Mouse (Mus musculus) limb, embryonic 14.5 days (tissue): ENCODE measurements around the gene Naa15. TPM values are rescaled to one million over a fixed set of nuclear protein-coding genes. Genes with fewer than 3 reads are reported as not detected.

ENCODE experiments used
- ATAC-seq: fragments of 200-750 bp; cut with Nextera tagmentation; 2 replicates; pipeline ENCODE4 v1.8.0; 2017; ENCODE audit warnings: low read depth, moderate number of reproducible peaks, moderate TSS enrichment; ENCODE audit not compliant: low FRiP score
- DNase-seq: peaks from one replicate; pipeline ENCODE4 v3.0.0-alpha.2; 2015; ENCODE audit warnings: low spot score
- H3K27ac ChIP-seq: fragments of 300-500 bp; sonication (generic); replicated peaks from 2 replicates; pipeline ENCODE4 v1.5.1; 2014; ENCODE audit warnings: low read depth, mild to moderate bottlenecking, low read length, moderate library complexity, mixed read lengths
- H3K27me3 ChIP-seq: fragments of 300-500 bp; sonication (generic); 2 replicates; pipeline ENCODE4 v1.6.1; 2014; ENCODE audit warnings: low read length, mixed read lengths; ENCODE audit not compliant: control insufficient read depth, insufficient read depth
- H3K36me3 ChIP-seq: fragments of 300-500 bp; sonication (generic); 2 replicates; pipeline ENCODE4 v1.6.1; 2014; ENCODE audit warnings: mild to moderate bottlenecking, low read length, moderate library complexity, mixed read lengths; ENCODE audit not compliant: control insufficient read depth, insufficient read depth
- H3K4me1 ChIP-seq: fragments of 300-500 bp; sonication (generic); 2 replicates; pipeline ENCODE4 v1.6.1; 2014; ENCODE audit warnings: antibody characterized with exemption, low read length, mixed read lengths; ENCODE audit not compliant: control insufficient read depth, insufficient read depth
- H3K4me2 ChIP-seq: fragments of 300-500 bp; sonication (generic); replicated peaks from 2 replicates; pipeline ENCODE4 v1.6.1; 2014; ENCODE audit warnings: low read depth, mild to moderate bottlenecking, low read length, moderate library complexity; ENCODE audit not compliant: severe bottlenecking
- H3K4me3 ChIP-seq: fragments of 300-500 bp; sonication (generic); replicated peaks from 2 replicates; pipeline ENCODE4 v1.5.1; 2014; ENCODE audit warnings: low read length
- H3K9ac ChIP-seq: fragments of 300-500 bp; sonication (generic); 2 replicates; pipeline ENCODE4 v1.6.1; 2014; ENCODE audit warnings: mild to moderate bottlenecking, low read depth, low read length, moderate library complexity; ENCODE audit not compliant: severe bottlenecking
- H3K9me3 ChIP-seq: fragments of 300-500 bp; sonication (generic); 2 replicates; pipeline ENCODE4 v1.6.1; 2016; ENCODE audit warnings: low read length; ENCODE audit not compliant: control insufficient read depth
- POLR2A ChIP-seq: fragments of 200-500 bp; IDR thresholded peaks from 2 replicates; pipeline ENCODE4 v1.8.0; 2012; ENCODE audit warnings: inconsistent platforms, mild to moderate bottlenecking, moderate library complexity, borderline replicate concordance; ENCODE audit not compliant: insufficient read depth, insufficient read length; ENCODE audit errors: extremely low read depth
- WGBS: fragments of 180-500 bp; shearing (Covaris S2); extraction: QIAGEN DNeasy Blood & Tissue Kit; methylation state at CpG from one replicate; pipeline ENCODE4 v1.1.7; 2014; 5-methylcytosine and 5-hydroxymethylcytosine counted together
- polyA plus RNA-seq, 2 experiments: library from polyadenylated mRNA; depleted of rRNA in 1 of 2; stranded (reverse) in 1 of 2; unstranded in 1 of 2; fragments of >200 nt; fragmentation: Nextera tagmentation in 1 of 2; extraction: Ambion mirVana in 1 of 2; gene quantifications; 2 replicates each; pipeline versions ENCODE4 v1.2.1 to v1.2.3; 2012 to 2014

The Naa15 gene
- polyA plus RNA-seq, 2 experiments = 26.9 to 37.4 TPM

GRCm38 (mm10) chr3:51521262-51521661 is 106.3 kb downstream of the Naa15 start:
- Histone ChIP-seq H3K4me1 (no peaks in the 10 kb centered on the region), H3K36me3 (peaks cover 74% of the 10 kb centered on the region), H3K9me3 (no peaks in the 10 kb centered on the region), H3K4me3 (no peak overlapping the region), H3K4me2 (no peak overlapping the region), H3K9ac (no peak overlapping the region), H3K27ac (no peak overlapping the region), H3K27me3 (no peaks in the 10 kb centered on the region)
- no peak for ATAC-seq
- TF ChIP-seq POLR2A = no peak
- WGBS = 93% methylated on average over 14 of the region's 14 CpGs
- no peak for DNase-seq

- H3K36me3 ChIP-seq = peaks cover 82% of the 10 kb centered on the region
- DNase-seq (no peak), ATAC-seq (no peak)
- H3K9ac ChIP-seq = no peak overlapping the region
- 85% methylated on average over 16 of the region's 16 CpGs for WGBS
- H3K9me3 ChIP-seq = no peaks in the 10 kb centered on the region
- H3K4me3 ChIP-seq = no peak overlapping the region
- H3K4me2 ChIP-seq = no peak overlapping the region
- no peaks in the 10 kb centered on the region for H3K4me1 ChIP-seq
- H3K27ac ChIP-seq = no peak overlapping the region
- TF ChIP-seq POLR2A = no peak
- no peaks in the 10 kb centered on the region for H3K27me3 ChIP-seq
These were observed 110.3 kb downstream of the Naa15 start for GRCm38 (mm10) chr3:51525186-51525785.

Other genes with a start within 250 kb of the Naa15 start
- gene Noct, start 190.7 kb upstream of the Naa15 start, polyA plus RNA-seq (2012; rRNA removed) = 18.0 and 23.3 TPM in 2 replicates
- 10.0 and 11.7 TPM in 2 replicates for gene Noct, start 190.7 kb upstream of the Naa15 start, polyA plus RNA-seq (2014; fragmentation: Nextera tagmentation; extraction: Ambion mirVana)
- 60.8 and 61.4 TPM in 2 replicates for gene Elf2, start 74.5 kb upstream of the Naa15 start, polyA plus RNA-seq (2012; rRNA removed)
- 59.3 and 64.0 TPM in 2 replicates for gene Elf2, start 74.5 kb upstream of the Naa15 start, polyA plus RNA-seq (2014; fragmentation: Nextera tagmentation; extraction: Ambion mirVana)
- 3.1 TPM in 2 replicates for gene Mgarp, start 18.4 kb upstream of the Naa15 start, polyA plus RNA-seq (2012; rRNA removed)
- gene Mgarp, start 18.4 kb upstream of the Naa15 start, polyA plus RNA-seq (2014; fragmentation: Nextera tagmentation; extraction: Ambion mirVana) = 4.0 and 4.9 TPM in 2 replicates
- 249 and 276 TPM in 2 replicates for gene Ndufc1, start 6.2 kb upstream of the Naa15 start, polyA plus RNA-seq (2012; rRNA removed)
- gene Ndufc1, start 6.2 kb upstream of the Naa15 start, polyA plus RNA-seq (2014; fragmentation: Nextera tagmentation; extraction: Ambion mirVana) = 624 and 640 TPM in 2 replicates
- 16.2 and 16.5 TPM in 2 replicates for gene Rab33b, start 68.8 kb downstream of the Naa15 start, polyA plus RNA-seq (2012; rRNA removed)
- gene Rab33b, start 68.8 kb downstream of the Naa15 start, polyA plus RNA-seq (2014; fragmentation: Nextera tagmentation; extraction: Ambion mirVana) = 24.9 and 25.4 TPM in 2 replicates
- 19.6 and 21.5 TPM in 2 replicates for gene Setd7, start 145.7 kb downstream of the Naa15 start, polyA plus RNA-seq (2012; rRNA removed)
- gene Setd7, start 145.7 kb downstream of the Naa15 start, polyA plus RNA-seq (2014; fragmentation: Nextera tagmentation; extraction: Ambion mirVana) = 5.7 and 6.1 TPM in 2 replicates
- gene Mgst2, start 245.2 kb downstream of the Naa15 start, polyA plus RNA-seq (2012; rRNA removed) = 0.54 and 0.99 TPM in 2 replicates
- 2.5 and 6.0 TPM in 2 replicates for gene Mgst2, start 245.2 kb downstream of the Naa15 start, polyA plus RNA-seq (2014; fragmentation: Nextera tagmentation; extraction: Ambion mirVana)